Mouse (Mus musculus): ENCODE data around the gene Cldnd1. TPM values are rescaled to one million over a fixed set of nuclear protein-coding genes. Genes with fewer than 3 reads are reported as not detected.

Cldnd1 gene
- polyA plus RNA-seq, 1 experiment = 53.9 TPM

GRCm38 (mm10) chr16:58715018-58715417, 12.7 kb upstream of the Cldnd1 start:
- Histone ChIP-seq H3K27ac (ENCODE audit: insufficient read depth, low read length) (no peak overlapping the region), H3K9ac (ENCODE audit: low read depth, poor library complexity, severe bottlenecking) (no peak overlapping the region), H3K4me3 (ENCODE audit: low read depth, low read length) (no peak overlapping the region), H3K9me3 (replicated peaks; ENCODE audit: control insufficient read depth, insufficient read depth, low read length, poor library complexity, severe bottlenecking) (no peaks in the 10 kb centered on the region), H3K27me3 (ENCODE audit: control insufficient read depth, insufficient read depth, low read length, poor library complexity, severe bottlenecking) (no peaks in the 10 kb centered on the region), H3K4me1 (ENCODE audit: control insufficient read depth, insufficient read depth, low read length) (no peaks in the 10 kb centered on the region), H3K36me3 (ENCODE audit: control insufficient read depth, insufficient read depth, low read length, poor library complexity, severe bottlenecking) (no peaks in the 10 kb centered on the region)
- TF ChIP-seq POLR2A (IDR thresholded peaks at IDR 0.05; ENCODE audit: insufficient read depth, low read length) (no peak), CTCF (IDR thresholded peaks at IDR 0.05; ENCODE audit: low read depth, low read length) (no peak), EP300 (IDR thresholded peaks at IDR 0.05; ENCODE audit: insufficient read depth, low read depth, low read length) (no peak)

- H3K27me3 ChIP-seq (ENCODE audit: control insufficient read depth, insufficient read depth, low read length, poor library complexity, severe bottlenecking) = no peaks in the 10 kb centered on the region
- H3K9ac ChIP-seq (ENCODE audit: low read depth, poor library complexity, severe bottlenecking) = no peak within 1 kb of the TSS
- H3K4me1 ChIP-seq (ENCODE audit: control insufficient read depth, insufficient read depth, low read length) = no peaks in the 10 kb centered on the region
- H3K36me3 ChIP-seq (ENCODE audit: control insufficient read depth, insufficient read depth, low read length, poor library complexity, severe bottlenecking) = no peaks in the 10 kb centered on the region
- no peak within 1 kb of the TSS for H3K4me3 ChIP-seq (ENCODE audit: low read depth, low read length)
- TF ChIP-seq POLR2A (IDR thresholded peaks at IDR 0.05; ENCODE audit: insufficient read depth, low read length) = no peak
- TF ChIP-seq CTCF (IDR thresholded peaks at IDR 0.05; ENCODE audit: low read depth, low read length) = no peak
- TF ChIP-seq EP300 (IDR thresholded peaks at IDR 0.05; ENCODE audit: insufficient read depth, low read depth, low read length) = no peak
- H3K9me3 ChIP-seq (replicated peaks; ENCODE audit: control insufficient read depth, insufficient read depth, low read length, poor library complexity, severe bottlenecking) = no peaks in the 10 kb centered on the region
- no peak within 1 kb of the TSS for H3K27ac ChIP-seq (ENCODE audit: insufficient read depth, low read length)
Measured at GRCm38 (mm10) chr16:58718666-58719120, 9.0 kb upstream of the Cldnd1 start, which contains the start of gene Gpr15. Gpr15 (minus strand) TSS chr16:58719070.

GRCm38 (mm10) chr16:58722292-58722691, 5.4 kb upstream of the Cldnd1 start:
- H3K36me3 ChIP-seq (ENCODE audit: control insufficient read depth, insufficient read depth, low read length, poor library complexity, severe bottlenecking) = no peaks in the 10 kb centered on the region
- H3K27ac ChIP-seq (ENCODE audit: insufficient read depth, low read length) = no peak overlapping the region
- no peak for TF ChIP-seq EP300 (IDR thresholded peaks at IDR 0.05; ENCODE audit: insufficient read depth, low read depth, low read length)
- TF ChIP-seq CTCF (IDR thresholded peaks at IDR 0.05; ENCODE audit: low read depth, low read length) = no peak
- TF ChIP-seq POLR2A (IDR thresholded peaks at IDR 0.05; ENCODE audit: insufficient read depth, low read length) = no peak
- no peak overlapping the region for H3K4me3 ChIP-seq (ENCODE audit: low read depth, low read length)
- H3K9me3 ChIP-seq (replicated peaks; ENCODE audit: control insufficient read depth, insufficient read depth, low read length, poor library complexity, severe bottlenecking) = no peaks in the 10 kb centered on the region
- no peak overlapping the region for H3K9ac ChIP-seq (ENCODE audit: low read depth, poor library complexity, severe bottlenecking)
- H3K4me1 ChIP-seq (ENCODE audit: control insufficient read depth, insufficient read depth, low read length) = no peaks in the 10 kb centered on the region
- H3K27me3 ChIP-seq (ENCODE audit: control insufficient read depth, insufficient read depth, low read length, poor library complexity, severe bottlenecking) = no peaks in the 10 kb centered on the region

GRCm38 (mm10) chr16:58726680-58727476, 832 bp upstream of the Cldnd1 start:
- Histone ChIP-seq H3K4me3 (ENCODE audit: low read depth, low read length) (no peak overlapping the region), H3K9me3 (replicated peaks; ENCODE audit: control insufficient read depth, insufficient read depth, low read length, poor library complexity, severe bottlenecking) (no peaks in the 10 kb centered on the region), H3K27ac (ENCODE audit: insufficient read depth, low read length) (no peak overlapping the region), H3K4me1 (ENCODE audit: control insufficient read depth, insufficient read depth, low read length) (no peaks in the 10 kb centered on the region), H3K9ac (ENCODE audit: low read depth, poor library complexity, severe bottlenecking) (no peak overlapping the region), H3K36me3 (ENCODE audit: control insufficient read depth, insufficient read depth, low read length, poor library complexity, severe bottlenecking) (peaks cover 4% of the 10 kb centered on the region; the same call in 1 of the 2 replicates), H3K27me3 (ENCODE audit: control insufficient read depth, insufficient read depth, low read length, poor library complexity, severe bottlenecking) (no peaks in the 10 kb centered on the region)
- no peak for TF ChIP-seq POLR2A (IDR thresholded peaks at IDR 0.05; ENCODE audit: insufficient read depth, low read length)

- no peaks in the 10 kb centered on the region for H3K9me3 ChIP-seq (replicated peaks; ENCODE audit: control insufficient read depth, insufficient read depth, low read length, poor library complexity, severe bottlenecking)
- H3K4me3 ChIP-seq (ENCODE audit: low read depth, low read length) = peak overlapping the region; percentile 76
- no peaks in the 10 kb centered on the region for H3K4me1 ChIP-seq (ENCODE audit: control insufficient read depth, insufficient read depth, low read length)
- peak overlapping the region; percentile 79 for H3K9ac ChIP-seq (ENCODE audit: low read depth, poor library complexity, severe bottlenecking)
- no peaks in the 10 kb centered on the region for H3K27me3 ChIP-seq (ENCODE audit: control insufficient read depth, insufficient read depth, low read length, poor library complexity, severe bottlenecking)
- peaks cover 12% of the 10 kb centered on the region for H3K36me3 ChIP-seq (ENCODE audit: control insufficient read depth, insufficient read depth, low read length, poor library complexity, severe bottlenecking)
- H3K27ac ChIP-seq (ENCODE audit: insufficient read depth, low read length) = no peak overlapping the region
- TF ChIP-seq POLR2A (IDR thresholded peaks at IDR 0.05; ENCODE audit: insufficient read depth, low read length) (no peak), EP300 (IDR thresholded peaks at IDR 0.05; ENCODE audit: insufficient read depth, low read depth, low read length) (no peak)
Measured at GRCm38 (mm10) chr16:58728176-58728671, 514 bp downstream of the Cldnd1 start.

- Histone ChIP-seq H3K4me1 (ENCODE audit: control insufficient read depth, insufficient read depth, low read length) (no peaks in the 10 kb centered on the region), H3K27me3 (ENCODE audit: control insufficient read depth, insufficient read depth, low read length, poor library complexity, severe bottlenecking) (no peaks in the 10 kb centered on the region), H3K27ac (ENCODE audit: insufficient read depth, low read length) (no peak overlapping the region), H3K4me3 (ENCODE audit: low read depth, low read length) (no peak overlapping the region), H3K9me3 (replicated peaks; ENCODE audit: control insufficient read depth, insufficient read depth, low read length, poor library complexity, severe bottlenecking) (no peaks in the 10 kb centered on the region), H3K9ac (ENCODE audit: low read depth, poor library complexity, severe bottlenecking) (no peak overlapping the region), H3K36me3 (ENCODE audit: control insufficient read depth, insufficient read depth, low read length, poor library complexity, severe bottlenecking) (peaks cover 2% of the 10 kb centered on the region)
- TF ChIP-seq POLR2A (IDR thresholded peaks at IDR 0.05; ENCODE audit: insufficient read depth, low read length) (no peak), EP300 (IDR thresholded peaks at IDR 0.05; ENCODE audit: insufficient read depth, low read depth, low read length) (no peak), CTCF (IDR thresholded peaks at IDR 0.05; ENCODE audit: low read depth, low read length) (no peak)
Measured at GRCm38 (mm10) chr16:58738205-58738604, 10.5 kb downstream of the Cldnd1 start.

Data from ES-Bruce4 (cell line).